Mouse (Mus musculus): ENCODE measurements around the gene Asb10. TPM values are rescaled to one million over a fixed set of nuclear protein-coding genes. Genes with fewer than 3 reads are reported as not detected.

Asb10 gene
- polyA plus RNA-seq, 1 experiment = 0.42 TPM

DNA sequence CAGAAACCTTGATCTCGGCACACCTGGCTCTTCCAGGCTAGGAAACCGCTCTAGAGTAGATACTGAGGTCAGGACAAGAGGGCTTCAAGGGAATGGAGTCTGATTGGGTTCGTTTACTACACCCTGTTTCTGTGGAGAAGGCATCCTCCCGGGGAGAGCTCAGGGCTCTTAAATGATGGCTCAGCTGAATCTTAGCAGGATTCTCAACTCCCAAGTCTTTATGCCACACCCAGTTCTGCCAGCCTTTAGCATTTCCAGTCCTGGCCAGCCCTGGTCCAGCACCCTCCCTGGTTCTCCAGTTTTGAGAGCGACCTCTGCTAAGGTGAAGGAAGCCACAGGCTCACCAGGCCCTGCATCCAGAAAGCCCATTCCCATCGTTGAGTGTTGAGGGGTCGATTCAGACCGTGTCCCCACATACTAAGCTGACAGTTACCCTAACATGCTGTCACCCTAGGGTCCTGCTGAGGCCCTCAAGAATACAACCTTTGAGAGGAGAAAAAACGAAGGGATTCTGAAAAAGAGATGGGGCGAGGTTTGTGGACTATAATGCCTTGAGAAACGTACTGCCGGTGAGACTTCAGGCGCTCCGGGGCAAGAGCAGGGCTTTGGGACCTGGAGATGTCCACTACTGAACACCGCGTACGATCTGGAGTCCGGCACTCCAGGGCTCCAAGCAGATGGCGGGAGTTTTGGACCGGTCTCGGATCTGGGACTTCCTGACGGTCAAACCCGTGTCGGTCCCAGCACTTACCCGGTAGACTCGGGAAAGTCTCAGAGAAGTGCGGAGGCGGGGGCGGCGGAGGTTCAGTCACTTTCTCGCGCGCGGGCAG, 15.2 kb downstream of the Asb10 start:
- Histone ChIP-seq H3K4me1 (ENCODE audit: control insufficient read depth, insufficient read depth, low read length) (no peaks in the 10 kb centered on the region), H3K4me3 (ENCODE audit: insufficient read depth, low read length) (no peak overlapping the region), H3K27ac (ENCODE audit: insufficient read depth, low read length) (no peak overlapping the region)
- no peak for TF ChIP-seq POLR2A (IDR thresholded peaks at IDR 0.05; ENCODE audit: extremely low read depth, insufficient read depth, low read length)
- TF ChIP-seq CTCF (IDR thresholded peaks at IDR 0.05; ENCODE audit: extremely low read depth, insufficient read depth, low read length) = no peak

DNA sequence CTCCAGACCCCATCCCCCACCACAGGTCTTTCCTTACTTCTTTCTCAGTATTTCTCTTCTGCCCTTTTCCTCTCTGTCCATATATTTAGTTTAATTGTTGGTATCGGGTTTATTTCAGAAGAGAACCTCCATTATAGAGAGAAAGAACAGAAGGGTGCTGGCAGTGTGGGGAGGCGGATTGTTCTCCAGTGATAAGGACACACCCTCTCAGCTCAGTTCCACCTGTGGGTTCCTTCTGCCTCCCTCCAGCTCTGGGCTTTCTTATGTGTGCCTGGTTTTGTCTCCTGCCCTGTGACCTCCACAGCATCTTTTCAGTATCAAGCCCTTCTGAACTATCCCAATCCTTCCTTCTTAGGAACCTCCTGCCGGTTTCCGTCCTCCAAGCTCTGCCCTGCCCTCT, 16.3 kb downstream of the Asb10 start:
- H3K4me3 ChIP-seq (ENCODE audit: insufficient read depth, low read length) = no peak overlapping the region
- H3K27ac ChIP-seq (ENCODE audit: insufficient read depth, low read length) = no peak overlapping the region
- TF ChIP-seq CTCF (IDR thresholded peaks at IDR 0.05; ENCODE audit: extremely low read depth, insufficient read depth, low read length) = no peak
- no peaks in the 10 kb centered on the region for H3K4me1 ChIP-seq (ENCODE audit: control insufficient read depth, insufficient read depth, low read length)

DNA sequence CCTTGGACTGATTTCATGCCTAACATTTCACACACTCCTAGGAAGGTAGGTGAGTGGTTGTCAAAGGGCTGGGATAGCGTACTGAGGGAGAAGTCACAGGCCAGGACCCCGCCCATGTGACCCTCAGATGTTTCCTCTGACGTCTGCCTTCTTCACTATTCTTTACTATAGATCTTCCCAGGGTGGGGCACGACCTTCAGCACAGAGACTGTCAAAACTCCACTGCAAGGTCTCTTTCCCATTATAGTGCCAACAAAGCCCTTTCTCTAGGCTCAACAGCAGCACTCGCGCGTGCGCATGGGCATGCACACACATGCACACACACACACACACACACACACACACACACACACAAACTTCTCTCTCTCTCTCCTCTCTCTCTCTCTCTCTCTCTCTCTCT, 17.0 kb downstream of the Asb10 start:
- Histone ChIP-seq H3K27ac (ENCODE audit: insufficient read depth, low read length) (no peak overlapping the region), H3K4me3 (ENCODE audit: insufficient read depth, low read length) (no peak overlapping the region), H3K4me1 (ENCODE audit: control insufficient read depth, insufficient read depth, low read length) (no peaks in the 10 kb centered on the region)
- no peak for TF ChIP-seq POLR2A (IDR thresholded peaks at IDR 0.05; ENCODE audit: extremely low read depth, insufficient read depth, low read length)
- no peak for TF ChIP-seq CTCF (IDR thresholded peaks at IDR 0.05; ENCODE audit: extremely low read depth, insufficient read depth, low read length)

DNA sequence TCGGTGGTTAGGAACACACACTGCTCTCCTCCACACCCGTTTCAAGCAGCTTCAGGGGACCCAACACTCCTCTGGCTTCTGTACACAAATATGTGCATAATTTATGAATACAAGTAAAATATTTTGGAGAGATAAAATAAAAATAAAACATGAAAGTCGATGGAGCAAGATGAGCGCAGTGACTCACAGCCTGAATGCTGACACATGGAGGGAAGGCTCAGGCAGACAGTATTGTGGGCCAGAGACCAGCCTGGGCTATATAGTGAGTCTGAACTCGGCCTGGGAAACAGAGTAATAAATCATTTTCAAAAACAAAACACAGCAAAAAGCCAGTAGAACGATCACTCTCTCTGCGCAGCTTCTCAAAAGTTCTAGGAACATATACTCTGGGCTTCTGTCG, 19.4 kb downstream of the Asb10 start:
- Histone ChIP-seq H3K4me1 (ENCODE audit: control insufficient read depth, insufficient read depth, low read length) (no peaks in the 10 kb centered on the region), H3K4me3 (ENCODE audit: insufficient read depth, low read length) (no peak overlapping the region), H3K27ac (ENCODE audit: insufficient read depth, low read length) (no peak overlapping the region)
- no peak for TF ChIP-seq CTCF (IDR thresholded peaks at IDR 0.05; ENCODE audit: extremely low read depth, insufficient read depth, low read length)
- TF ChIP-seq POLR2A (IDR thresholded peaks at IDR 0.05; ENCODE audit: extremely low read depth, insufficient read depth, low read length) = no peak

DNA sequence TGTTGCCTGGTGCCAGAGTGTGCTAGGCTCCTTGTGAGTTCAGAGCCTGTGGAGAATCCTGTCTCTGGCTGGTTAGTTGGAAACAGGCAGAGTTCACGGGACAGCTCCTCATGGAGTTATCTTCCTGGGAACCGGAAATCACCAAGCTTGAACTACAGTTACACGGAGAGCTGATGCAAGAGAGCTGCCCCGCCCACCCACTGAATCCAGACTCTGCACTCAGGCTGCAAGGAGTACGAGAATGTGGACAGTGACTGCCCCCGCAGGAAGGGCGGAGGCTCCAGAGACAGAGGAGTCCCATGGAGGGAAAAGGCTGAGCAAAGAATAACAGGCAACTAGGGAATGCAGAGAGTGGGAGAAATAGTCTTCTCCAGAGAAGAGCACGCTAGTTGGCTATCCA, 28.5 kb downstream of the Asb10 start:
- TF ChIP-seq POLR2A (IDR thresholded peaks at IDR 0.05; ENCODE audit: extremely low read depth, insufficient read depth, low read length) (no peak), CTCF (IDR thresholded peaks at IDR 0.05; ENCODE audit: extremely low read depth, insufficient read depth, low read length) (no peak)
- no peak overlapping the region for H3K27ac ChIP-seq (ENCODE audit: insufficient read depth, low read length)
- no peaks in the 10 kb centered on the region for H3K4me1 ChIP-seq (ENCODE audit: control insufficient read depth, insufficient read depth, low read length)
- H3K4me3 ChIP-seq (ENCODE audit: insufficient read depth, low read length) = no peak overlapping the region

DNA sequence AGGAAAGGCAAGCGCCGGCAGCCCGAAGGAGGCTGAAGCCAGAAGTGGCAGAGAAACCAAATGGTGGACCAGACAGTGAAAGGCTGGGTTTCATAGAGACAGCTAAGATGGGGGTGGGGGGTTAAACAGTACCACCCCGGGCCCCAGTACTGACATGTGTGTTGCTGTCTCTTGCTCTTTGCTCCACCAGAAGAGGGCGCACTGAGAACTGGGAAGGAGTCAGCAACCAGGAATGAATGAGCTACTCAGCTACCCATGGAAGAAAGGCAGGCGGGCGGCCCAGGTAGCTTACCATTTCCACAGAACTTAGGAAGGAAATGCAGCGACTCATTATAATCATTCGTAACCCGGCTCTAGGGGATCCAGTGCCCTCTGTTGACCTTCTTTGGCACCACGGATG, 30.1 kb downstream of the Asb10 start:
- TF ChIP-seq POLR2A (IDR thresholded peaks at IDR 0.05; ENCODE audit: extremely low read depth, insufficient read depth, low read length) (no peak), CTCF (IDR thresholded peaks at IDR 0.05; ENCODE audit: extremely low read depth, insufficient read depth, low read length) (peak; percentile 58)
- no peak overlapping the region for H3K27ac ChIP-seq (ENCODE audit: insufficient read depth, low read length)
- no peak overlapping the region for H3K4me3 ChIP-seq (ENCODE audit: insufficient read depth, low read length)
- no peaks in the 10 kb centered on the region for H3K4me1 ChIP-seq (ENCODE audit: control insufficient read depth, insufficient read depth, low read length)

DNA sequence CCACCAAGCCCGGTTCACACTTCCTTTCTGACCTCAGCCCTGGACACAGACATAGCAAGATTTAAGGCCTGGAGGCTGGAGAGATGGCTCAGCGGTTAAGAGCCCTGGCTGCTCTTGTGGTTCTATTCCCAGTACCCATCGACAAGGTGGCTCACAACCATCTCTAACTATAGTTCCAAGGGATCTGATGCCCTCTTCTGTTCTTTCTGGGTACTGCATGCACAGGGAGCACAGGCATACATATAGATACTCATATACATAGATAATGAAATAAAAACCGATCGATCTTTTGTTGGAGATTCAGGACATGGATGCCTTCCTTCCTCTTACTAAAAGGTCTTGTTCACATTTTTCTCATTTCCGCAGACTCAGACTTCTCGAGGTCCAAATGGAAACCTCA, 32.4 kb downstream of the Asb10 start:
- no peak overlapping the region for H3K27ac ChIP-seq (ENCODE audit: insufficient read depth, low read length)
- TF ChIP-seq CTCF (IDR thresholded peaks at IDR 0.05; ENCODE audit: extremely low read depth, insufficient read depth, low read length) = no peak
- TF ChIP-seq POLR2A (IDR thresholded peaks at IDR 0.05; ENCODE audit: extremely low read depth, insufficient read depth, low read length) = no peak
- H3K4me1 ChIP-seq (ENCODE audit: control insufficient read depth, insufficient read depth, low read length) = no peaks in the 10 kb centered on the region
- no peak overlapping the region for H3K4me3 ChIP-seq (ENCODE audit: insufficient read depth, low read length)

DNA sequence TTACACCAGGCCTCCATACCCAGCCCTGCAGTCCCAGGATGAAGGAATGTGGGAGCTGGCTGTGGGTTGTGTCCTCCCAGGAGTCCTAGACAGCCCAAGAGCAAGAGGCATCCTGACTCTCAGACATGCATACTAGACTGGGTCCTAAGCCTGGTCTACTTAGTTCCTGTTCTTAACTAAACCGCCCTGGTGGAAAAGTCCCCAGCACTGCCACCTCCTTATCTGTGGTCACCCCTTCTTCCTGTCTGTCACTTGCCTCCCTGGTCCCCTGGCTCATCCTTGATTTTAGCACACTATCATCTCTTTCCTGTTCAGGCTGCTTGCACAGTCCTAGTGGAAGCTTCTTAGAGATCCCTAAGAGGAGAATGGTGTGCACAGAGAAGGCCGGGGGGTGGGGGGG, 35.3 kb downstream of the Asb10 start:
- H3K4me1 ChIP-seq (ENCODE audit: control insufficient read depth, insufficient read depth, low read length) = no peaks in the 10 kb centered on the region
- no peak overlapping the region for H3K4me3 ChIP-seq (ENCODE audit: insufficient read depth, low read length)
- TF ChIP-seq POLR2A (IDR thresholded peaks at IDR 0.05; ENCODE audit: extremely low read depth, insufficient read depth, low read length) (no peak), CTCF (IDR thresholded peaks at IDR 0.05; ENCODE audit: extremely low read depth, insufficient read depth, low read length) (no peak)
- H3K27ac ChIP-seq (ENCODE audit: insufficient read depth, low read length) = no peak overlapping the region

DNA sequence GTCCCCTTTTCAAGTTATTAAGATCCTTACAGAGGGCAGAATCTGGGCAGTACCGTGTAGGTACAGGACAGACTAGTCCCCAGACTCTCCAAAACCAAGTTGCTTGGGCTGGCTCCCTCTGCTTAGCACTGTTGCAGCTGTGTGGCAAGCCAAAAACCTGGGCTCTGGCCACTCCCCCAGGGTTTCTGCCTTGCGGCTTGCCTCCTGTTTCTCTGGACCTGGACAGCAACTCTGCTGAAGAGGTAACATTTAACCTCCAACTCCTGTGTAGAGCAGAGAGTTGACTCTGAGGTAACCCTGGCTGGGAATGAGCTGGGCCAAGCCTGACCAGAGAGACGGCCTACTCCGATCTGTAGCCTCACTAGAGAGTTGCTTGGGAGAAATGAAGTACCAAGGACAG, 38.0 kb downstream of the Asb10 start:
- Histone ChIP-seq H3K4me3 (ENCODE audit: insufficient read depth, low read length) (no peak overlapping the region), H3K27ac (ENCODE audit: insufficient read depth, low read length) (no peak overlapping the region), H3K4me1 (ENCODE audit: control insufficient read depth, insufficient read depth, low read length) (no peaks in the 10 kb centered on the region; the same call in 1 of the 2 replicates)
- no peak for TF ChIP-seq CTCF (IDR thresholded peaks at IDR 0.05; ENCODE audit: extremely low read depth, insufficient read depth, low read length)
- no peak for TF ChIP-seq POLR2A (IDR thresholded peaks at IDR 0.05; ENCODE audit: extremely low read depth, insufficient read depth, low read length)

DNA sequence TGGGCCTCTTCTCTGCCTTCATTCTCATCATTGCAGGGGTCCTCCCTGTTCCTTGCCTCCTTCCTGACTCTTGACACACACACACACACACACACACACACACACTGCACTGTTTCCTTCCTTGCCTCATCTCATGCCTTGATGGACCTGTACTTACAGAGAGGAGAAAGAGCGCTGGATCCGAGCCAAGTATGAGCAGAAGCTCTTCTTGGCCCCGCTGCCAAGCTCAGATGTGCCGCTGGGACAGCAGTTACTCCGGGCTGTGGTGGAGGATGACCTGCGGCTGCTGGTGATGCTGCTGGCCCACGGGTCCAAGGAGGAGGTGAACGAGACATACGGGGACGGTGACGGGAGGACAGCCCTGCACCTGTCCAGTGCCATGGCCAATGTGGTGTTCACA, 39.9 kb downstream of the Asb10 start:
- no peak overlapping the region for H3K4me3 ChIP-seq (ENCODE audit: insufficient read depth, low read length)
- no peak for TF ChIP-seq CTCF (IDR thresholded peaks at IDR 0.05; ENCODE audit: extremely low read depth, insufficient read depth, low read length)
- no peak for TF ChIP-seq POLR2A (IDR thresholded peaks at IDR 0.05; ENCODE audit: extremely low read depth, insufficient read depth, low read length)
- no peak overlapping the region for H3K27ac ChIP-seq (ENCODE audit: insufficient read depth, low read length)
- H3K4me1 ChIP-seq (ENCODE audit: control insufficient read depth, insufficient read depth, low read length) = peaks cover 2% of the 10 kb centered on the region; the same call in 1 of the 2 replicates
